ENCODE assay signal across 23 mouse cellular contexts in the genomic region with DNA sequence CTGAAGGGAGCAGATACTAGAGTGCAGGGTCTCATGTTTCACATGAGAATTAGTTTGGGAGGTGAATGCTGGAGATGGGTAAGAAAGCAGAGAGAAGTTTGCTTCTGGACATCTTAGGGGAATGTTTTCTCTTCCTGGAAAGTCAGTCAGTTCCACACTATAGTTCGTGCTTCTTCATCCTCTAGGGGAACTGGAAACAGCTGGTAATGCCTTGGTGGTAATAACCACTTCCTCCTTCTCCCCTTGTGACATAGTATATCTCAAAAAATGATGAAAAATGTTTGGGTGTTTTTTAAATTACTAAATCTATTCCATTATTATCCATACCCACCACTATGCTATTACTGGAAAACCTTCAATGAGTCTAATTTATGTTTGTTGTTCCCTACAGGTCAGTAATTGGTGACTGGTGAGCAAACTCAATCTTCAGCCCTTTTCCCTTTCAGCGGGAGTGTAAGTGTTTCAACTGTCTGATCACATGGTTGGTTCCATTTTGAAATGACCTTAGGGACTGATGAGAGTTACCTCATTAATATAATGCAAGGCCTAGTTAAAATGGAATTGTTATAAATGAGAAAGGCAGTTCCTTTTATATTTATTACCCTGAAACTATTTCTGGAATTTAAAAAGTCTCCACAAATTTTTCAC. TPM values are rescaled to one million over a fixed set of nuclear protein-coding genes. Genes with fewer than 3 reads are reported as not detected.
DNase-seq lines count a peak whose midpoint lies in the region; ATAC-seq and TF ChIP-seq lines count a peak whose summit lies in the region.
"Had no signal": no experiment of that assay in that cellular context is flagged by ENCODE, and none has a peak within 500 bp of the region (broad histone marks: within the 10 kb centered on the region; RNA-seq: fewer than 3 reads in every experiment).

No protein-coding gene starts in this region.

- H3K4me1 ChIP-seq in heart, embryonic 10.5 days: no peaks in the 10 kb centered on the region
- H3K4me1 ChIP-seq in lung, adult 2 months (ENCODE audit: control insufficient read depth, insufficient read depth, low read length): no peaks in the 10 kb centered on the region
- H3K4me1 ChIP-seq in liver, postnatal 0 days (ENCODE audit: insufficient read depth): no peaks in the 10 kb centered on the region
- H3K4me1 ChIP-seq in intestine, postnatal 0 days (replicated peaks; ENCODE audit: control insufficient read depth, insufficient read depth, low read length): no peaks in the 10 kb centered on the region
- H3K4me1 ChIP-seq: embryonic facial prominence, embryonic 12.5 days; heart, embryonic 12.5 days; limb, embryonic 12.5 days; midbrain, embryonic 12.5 days; neural tube, embryonic 12.5 days had no signal

- H3K9ac ChIP-seq in liver, postnatal 0 days (replicated peaks): no peak overlapping the region
- H3K9ac ChIP-seq in intestine, postnatal 0 days (ENCODE audit: low read depth, low read length): no peak overlapping the region
- H3K9ac ChIP-seq: embryonic facial prominence, embryonic 12.5 days; heart, embryonic 12.5 days; limb, embryonic 12.5 days; midbrain, embryonic 12.5 days; neural tube, embryonic 12.5 days had no signal

- H3K27me3 ChIP-seq in heart, embryonic 10.5 days (ENCODE audit: insufficient read depth, poor library complexity, severe bottlenecking): no peaks in the 10 kb centered on the region
- no peaks in the 10 kb centered on the region for H3K27me3 ChIP-seq in liver, postnatal 0 days (ENCODE audit: insufficient read depth, low read length)
- H3K27me3 ChIP-seq in splenic B cell, adult 2 months (ENCODE audit: control insufficient read depth, insufficient read depth, low read length, poor library complexity, severe bottlenecking): no peaks in the 10 kb centered on the region
- H3K27me3 ChIP-seq in intestine, postnatal 0 days (replicated peaks; ENCODE audit: control insufficient read depth, insufficient read depth, low read length): no peaks in the 10 kb centered on the region
- H3K27me3 ChIP-seq: embryonic facial prominence, embryonic 12.5 days; heart, embryonic 12.5 days; limb, embryonic 12.5 days; midbrain, embryonic 12.5 days; neural tube, embryonic 12.5 days had no signal

- no peak overlapping the region for H3K4me3 ChIP-seq in heart, embryonic 10.5 days
- H3K4me3 ChIP-seq in lung, adult 2 months (replicated peaks; ENCODE audit: extremely low read depth, low read depth, low read length): no peak overlapping the region
- H3K4me3 ChIP-seq in liver, postnatal 0 days (ENCODE audit: low read depth, low read length): no peak overlapping the region
- H3K4me3 ChIP-seq in intestine, postnatal 0 days (ENCODE audit: low read depth, low read length): no peak overlapping the region
- H3K4me3 ChIP-seq: embryonic facial prominence, embryonic 12.5 days; heart, embryonic 12.5 days; limb, embryonic 12.5 days; midbrain, embryonic 12.5 days; neural tube, embryonic 12.5 days had no signal

- DNase-seq in heart, adult 9 months (ENCODE audit: low spot score in 2 of 2): peak; percentile 5 to 7
- no peak for DNase-seq in heart, embryonic 10.5 days (ENCODE audit: low spot score)
- peak; percentile 15 for DNase-seq in lung, postnatal 36 days
- no peak for DNase-seq in lung, adult 2 months
- no peak for DNase-seq in liver, postnatal 0 days
- DNase-seq in splenic B cell, adult 2 months (ENCODE audit: low read depth, low spot score): peak; percentile 1
- DNase-seq in embryo, embryonic 10.5 days (ENCODE audit: low spot score): no peak
- DNase-seq: adrenal gland, postnatal 36 days; cerebellum, adult 8-10 months; gastrocnemius, postnatal 36 days; heart, postnatal 14 days; lung, postnatal 10 days; right cerebral cortex, postnatal 25 days had no signal

- TF ChIP-seq POLR2A in lung, adult 2 months (IDR thresholded peaks at IDR 0.05; ENCODE audit: borderline replicate concordance, extremely low read depth, low read depth, low read length): no peak

- no peak for TF ChIP-seq CTCF in lung, adult 2 months (IDR thresholded peaks at IDR 0.05; ENCODE audit: insufficient read depth, low read length)
- no peak for TF ChIP-seq CTCF in liver, postnatal 0 days (IDR thresholded peaks at IDR 0.05; ENCODE audit: low read depth)
- TF ChIP-seq CTCF in intestine, postnatal 0 days (IDR thresholded peaks at IDR 0.05; ENCODE audit: low read depth): no peak

- H3K4me2 ChIP-seq in liver, postnatal 0 days (ENCODE audit: low read depth, low read length): no peak overlapping the region
- no peak overlapping the region for H3K4me2 ChIP-seq in intestine, postnatal 0 days (replicated peaks; ENCODE audit: low read depth)
- H3K4me2 ChIP-seq: embryonic facial prominence, embryonic 12.5 days; heart, embryonic 12.5 days; limb, embryonic 12.5 days; midbrain, embryonic 12.5 days; neural tube, embryonic 12.5 days had no signal

- no peak for TF ChIP-seq EP300 in liver, postnatal 0 days (IDR thresholded peaks at IDR 0.05; ENCODE audit: low read depth)

- no peak overlapping the region for H3K27ac ChIP-seq in heart, embryonic 10.5 days
- peak overlapping the region; percentile 30; the same call in 1 of the 2 replicates for H3K27ac ChIP-seq in liver, postnatal 0 days (ENCODE audit: low read depth)
- no peak overlapping the region for H3K27ac ChIP-seq in intestine, postnatal 0 days (ENCODE audit: low read depth, low read length)
- H3K27ac ChIP-seq: embryonic facial prominence, embryonic 12.5 days; kidney, postnatal 0 days; limb, embryonic 12.5 days; midbrain, embryonic 12.5 days; neural tube, embryonic 12.5 days had no signal

- ATAC-seq in liver, postnatal 0 days: peak; percentile 73
- ATAC-seq in intestine, postnatal 0 days: no peak
- ATAC-seq: forebrain, embryonic 16.5 days; hindbrain, embryonic 16.5 days; intestine, embryonic 16.5 days had no signal

- H3K36me3 ChIP-seq in heart, embryonic 10.5 days: no peaks in the 10 kb centered on the region
- H3K36me3 ChIP-seq in liver, postnatal 0 days (replicated peaks; ENCODE audit: insufficient read depth, low read length): no peaks in the 10 kb centered on the region
- no peaks in the 10 kb centered on the region for H3K36me3 ChIP-seq in splenic B cell, adult 2 months (ENCODE audit: control insufficient read depth, insufficient read depth, low read length, poor library complexity, severe bottlenecking)
- no peaks in the 10 kb centered on the region for H3K36me3 ChIP-seq in intestine, postnatal 0 days (ENCODE audit: control insufficient read depth, insufficient read depth)
- H3K36me3 ChIP-seq: embryonic facial prominence, embryonic 12.5 days; heart, embryonic 12.5 days; limb, embryonic 12.5 days; midbrain, embryonic 12.5 days; neural tube, embryonic 12.5 days had no signal

- WGBS in heart, embryonic 10.5 days: 73% methylated on average over 2 of the region's 2 CpGs
- 47% methylated on average over 2 of the region's 2 CpGs for WGBS in lung, adult 2 months
- 38% methylated on average over 2 of the region's 2 CpGs for WGBS in liver, postnatal 0 days (ENCODE audit: insufficient replicate concordance)
- WGBS in intestine, postnatal 0 days: 52% methylated on average over 2 of the region's 2 CpGs

- no peaks in the 10 kb centered on the region for H3K9me3 ChIP-seq in heart, embryonic 10.5 days
- no peaks in the 10 kb centered on the region for H3K9me3 ChIP-seq in liver, postnatal 0 days (ENCODE audit: low read length)
- no peaks in the 10 kb centered on the region for H3K9me3 ChIP-seq in intestine, postnatal 0 days (ENCODE audit: control insufficient read depth)
- H3K9me3 ChIP-seq: midbrain, embryonic 12.5 days; neural tube, embryonic 12.5 days had no signal

RNA-seq across cellular contexts. Expression of gene Clec4n, which starts 2.0 kb away (rescaled TPM):
- polyA plus RNA-seq in heart, embryonic 10.5 days (2016; fragmentation: Nextera tagmentation; extraction: Ambion mirVana): 0.24 TPM in 1 of 2 replicates, not detected in the other
- polyA plus RNA-seq in lung, adult 2 months (2012; rRNA removed): 6.6 and 9.8 TPM in 2 replicates
- polyA plus RNA-seq in liver, postnatal 0 days (2015; fragmentation: Nextera tagmentation; extraction: Ambion mirVana): 24.4 and 28.7 TPM in 2 replicates
- polyA plus RNA-seq in intestine, postnatal 0 days (2015; fragmentation: Nextera tagmentation; extraction: Ambion mirVana): 4.7 and 6.4 TPM in 2 replicates

RNA-seq across cellular contexts. Expression of gene Clec4d, which starts 34.3 kb away (rescaled TPM):
- not detected in 2 replicates for polyA plus RNA-seq in heart, embryonic 10.5 days (2016; fragmentation: Nextera tagmentation; extraction: Ambion mirVana)
- polyA plus RNA-seq in lung, adult 2 months (2012; rRNA removed): 0.74 and 2.1 TPM in 2 replicates
- polyA plus RNA-seq in liver, postnatal 0 days (2015; fragmentation: Nextera tagmentation; extraction: Ambion mirVana): 0.53 and 1.3 TPM in 2 replicates
- 0.14 and 0.31 TPM in 2 replicates for polyA plus RNA-seq in intestine, postnatal 0 days (2015; fragmentation: Nextera tagmentation; extraction: Ambion mirVana)
- polyA plus RNA-seq: embryonic facial prominence, embryonic 12.5 days; forebrain, embryonic 16.5 days; heart, embryonic 12.5 days; hindbrain, embryonic 16.5 days; limb, embryonic 12.5 days; midbrain, embryonic 12.5 days; neural tube, embryonic 12.5 days had no signal

RNA-seq across cellular contexts. Expression of gene Clec4b2, which starts 55.0 kb away (rescaled TPM):
- not detected in 2 replicates for polyA plus RNA-seq in heart, embryonic 10.5 days (2016; fragmentation: Nextera tagmentation; extraction: Ambion mirVana)
- not detected in 2 replicates for polyA plus RNA-seq in lung, adult 2 months (2012; rRNA removed)
- 0.21 and 0.45 TPM in 2 replicates for polyA plus RNA-seq in liver, postnatal 0 days (2015; fragmentation: Nextera tagmentation; extraction: Ambion mirVana)
- polyA plus RNA-seq in intestine, postnatal 0 days (2015; fragmentation: Nextera tagmentation; extraction: Ambion mirVana): not detected in 2 replicates
- polyA plus RNA-seq: embryonic facial prominence, embryonic 12.5 days; forebrain, embryonic 16.5 days; heart, embryonic 12.5 days; hindbrain, embryonic 16.5 days; intestine, embryonic 16.5 days; kidney, postnatal 0 days; limb, embryonic 12.5 days; midbrain, embryonic 12.5 days; neural tube, embryonic 12.5 days had no signal

Comparison
In these comparisons a context has a peak if more than half of its experiments do, and no peak if none do; other contexts are left out.
1. DNase-seq: peak in heart, adult 9 months (2 of 2), lung, postnatal 36 days (single experiment) and splenic B cell, adult 2 months (single experiment); none in heart, embryonic 10.5 days (single experiment), lung, adult 2 months (single experiment), liver, postnatal 0 days (single experiment) and embryo, embryonic 10.5 days (single experiment).